Mouse (Mus musculus) thymus, adult 2 months (tissue): ENCODE measurements around the gene Lingo1.

ENCODE experiments used
- CTCF ChIP-seq: fragments of 200-500 bp; IDR thresholded peaks from 2 replicates; pipeline ENCODE4 v1.5.1; 2012; ENCODE audit warnings: mild to moderate bottlenecking, control low read depth, low read length, moderate library complexity, borderline replicate concordance; ENCODE audit not compliant: control insufficient read depth, poor library complexity, insufficient read depth; ENCODE audit errors: extremely low read depth
- POLR2A ChIP-seq: fragments of 200-500 bp; IDR thresholded peaks from 2 replicates; pipeline ENCODE4 v1.6.1; 2012; ENCODE audit warnings: mild to moderate bottlenecking, low read length, control low read depth, moderate library complexity; ENCODE audit not compliant: control insufficient read depth, poor library complexity, insufficient read depth; ENCODE audit errors: extremely low read depth

GRCm38 (mm10) chr9:56844644-56845043 lies 48.4 kb upstream of the Lingo1 start:
- TF ChIP-seq CTCF (no peak), POLR2A (no peak)
